Mouse (Mus musculus) ES-Bruce4 (cell line): ENCODE measurements around the gene Plvap.

Source experiments
- CTCF ChIP-seq: IDR thresholded peaks from one replicate; pipeline ENCODE4 v1.8.1; 2011; ENCODE audit warnings: low read depth, low read length
- POLR2A ChIP-seq: IDR thresholded peaks from one replicate; pipeline ENCODE4 v1.8.1; 2011; ENCODE audit warnings: low read length; ENCODE audit not compliant: insufficient read depth

DNA sequence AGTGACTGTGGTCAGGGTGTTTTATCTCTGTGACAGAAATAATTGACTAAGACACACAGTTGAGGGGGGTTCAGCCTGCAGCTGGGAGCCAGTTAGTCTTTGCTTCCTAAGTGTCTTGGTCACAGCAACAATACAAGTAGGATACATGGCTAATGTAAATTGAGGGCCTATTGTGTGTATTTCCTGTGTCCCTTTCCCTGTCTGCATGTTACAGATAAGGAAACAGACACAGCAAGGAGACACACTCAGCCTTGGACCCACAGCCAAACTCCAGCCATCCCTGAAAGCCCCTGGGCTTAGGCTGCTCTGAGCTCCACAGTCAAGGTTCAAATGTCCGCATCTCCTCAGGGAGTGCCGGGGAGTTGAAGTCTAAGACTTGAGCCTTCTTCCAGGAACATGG, 43.1 kb upstream of the Plvap start:
- TF ChIP-seq POLR2A (no peak), CTCF (no peak)
